Mouse (Mus musculus): ENCODE measurements at regions not wholly inside any gene's neighbourhood (a gene's known extent, or its start where the extent isn't known, plus 50 kb on each side); places are given as distances from the start of the nearest gene placed in this dataset.

DNA sequence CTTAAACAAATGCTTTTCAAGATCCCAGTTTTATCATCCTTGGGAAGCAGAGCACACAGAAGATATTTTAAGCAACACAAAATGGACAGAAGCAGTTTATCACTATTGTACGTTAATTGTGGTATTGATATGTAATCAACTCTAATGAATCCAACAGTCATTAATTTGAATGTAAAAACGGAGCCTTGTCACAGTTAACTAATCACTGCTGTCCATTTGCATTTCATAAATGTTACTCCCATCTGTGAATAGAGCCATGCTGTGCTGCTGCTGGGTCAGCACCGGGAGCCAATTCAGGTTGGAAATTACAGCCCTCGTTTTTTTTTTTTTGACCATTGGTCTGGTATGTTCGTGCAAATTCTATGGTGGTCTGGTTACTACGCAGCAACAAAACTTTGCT, 85.0 kb upstream of the Fbxo33 start:
- no peak for DNase-seq
